Mouse (Mus musculus) gastrocnemius, postnatal 14 days (tissue): ENCODE measurements around the gene Myrfl. TPM values are rescaled to one million over a fixed set of nuclear protein-coding genes. Genes with fewer than 3 reads are reported as not detected.

Experiments
- DNase-seq: peaks from one replicate; pipeline ENCODE4 v3.0.0; 2021; ENCODE audit warnings: mixed read lengths
- intact Hi-C: fragments of 180-260 bp; cut with DNase I; formaldehyde crosslinking; loops from one replicate; pipeline ENCODE4 v1.15.1; 2025; ENCODE audit warnings: low total_unique reads
- long read RNA-seq, 2 experiments: library from polyadenylated mRNA; stranded (forward); transcript quantifications; one replicate each; pipeline ENCODE4 v2.0.0; 2021
- total RNA-seq, 2 experiments: library from RNA; stranded (reverse); gene quantifications; 2 replicates each; pipeline ENCODE4 v1.2.3; 2021

The Myrfl gene
- total RNA-seq, result under 1 TPM; 0.11 to 0.39 TPM
- long read RNA-seq, experiment 1, partial matches to known transcripts, result 1 of 1 reads
- long read RNA-seq, experiment 1, other reads (novel, unspliced or antisense), result 0 of 1 reads
- long read RNA-seq, experiment 2, result 0 reads

GRCm38 (mm10) chr10:116896336-116897177 is at the start of gene Myrfl:
Myrfl (minus strand) TSS chr10:116896919.
- intact Hi-C loops, result no loop called here

GRCm38 (mm10) chr10:116944940-116945339 is 48.2 kb upstream of the Myrfl start:
- DNase-seq, result no peak
- intact Hi-C loops, result no loop called here

More at GRCm38 (mm10) chr10:116896336-116897177, at the start of gene Myrfl:
- no peak for DNase-seq

DNA sequence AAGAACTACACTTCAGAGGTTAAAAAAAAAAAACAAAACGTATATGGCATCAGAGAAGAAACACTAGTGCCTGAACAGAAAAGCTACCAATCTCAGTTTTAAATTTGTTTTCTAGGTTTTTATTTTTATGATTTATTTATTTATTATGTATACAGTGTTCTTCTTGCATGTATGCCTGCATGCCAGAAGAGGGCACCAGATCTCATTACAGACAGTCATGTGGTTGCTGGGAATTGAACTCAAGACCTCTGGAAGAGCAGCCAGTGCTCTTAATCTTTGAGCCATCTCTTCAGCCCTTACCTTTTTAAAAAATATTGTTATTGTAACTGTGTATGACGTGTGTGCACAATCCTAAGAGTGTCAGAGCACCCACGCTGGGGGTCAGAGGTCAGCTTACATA is 47.4 kb upstream of the Myrfl start:
- DNase-seq, result no peak
- intact Hi-C loops, result no loop called here

DNA sequence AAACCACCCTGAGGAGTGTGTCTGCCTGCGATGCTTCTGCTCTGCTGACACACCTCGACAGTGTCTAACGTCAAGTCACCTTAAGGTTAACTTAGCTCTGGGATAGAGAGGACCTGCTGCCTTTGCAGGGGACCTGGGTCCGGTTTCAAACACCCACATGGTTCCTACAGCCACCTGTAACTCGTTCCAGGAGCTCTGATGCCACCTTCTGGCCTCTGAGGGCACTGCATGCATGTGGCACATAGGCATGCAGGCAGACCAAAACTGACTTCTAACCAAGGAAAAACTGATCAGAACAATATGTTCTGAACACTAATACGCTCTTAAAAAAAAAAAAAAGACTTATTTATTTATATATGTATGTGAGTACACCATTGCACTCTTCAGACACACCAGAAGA is 46.3 kb upstream of the Myrfl start:
- intact Hi-C loops, result no loop called here
- no peak for DNase-seq

- DNase-seq, result no peak
- intact Hi-C loops, result no loop called here
These were observed 38.3 kb upstream of the Myrfl start for GRCm38 (mm10) chr10:116935028-116935427.

- no peak for DNase-seq
- intact Hi-C loops, result no loop called here
These were observed 37.1 kb upstream of the Myrfl start for GRCm38 (mm10) chr10:116933794-116934193.

DNA sequence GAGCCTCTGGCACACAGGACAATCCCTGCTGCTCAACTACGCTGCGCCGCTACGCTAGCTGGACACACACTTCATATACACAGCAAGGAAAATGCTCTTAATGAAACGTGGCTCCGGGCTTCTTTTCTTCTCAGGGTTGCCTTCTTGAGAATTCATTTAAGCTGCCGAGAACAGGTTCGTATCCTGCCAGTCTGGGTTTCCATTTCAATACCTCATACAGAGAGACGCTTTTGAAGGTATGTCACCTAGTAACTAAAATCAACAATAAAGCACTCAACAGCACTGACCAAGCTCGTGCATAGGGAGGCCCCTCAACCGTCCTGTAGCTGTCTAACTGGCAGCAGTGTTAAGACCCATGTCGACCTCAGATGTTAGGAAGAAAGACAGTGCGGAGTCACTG is 35.7 kb upstream of the Myrfl start:
- intact Hi-C loops, result no loop called here
- no peak for DNase-seq

GRCm38 (mm10) chr10:116931497-116932179 is 34.9 kb upstream of the Myrfl start:
- DNase-seq, result no peak
- intact Hi-C loops, result no loop called here

DNA sequence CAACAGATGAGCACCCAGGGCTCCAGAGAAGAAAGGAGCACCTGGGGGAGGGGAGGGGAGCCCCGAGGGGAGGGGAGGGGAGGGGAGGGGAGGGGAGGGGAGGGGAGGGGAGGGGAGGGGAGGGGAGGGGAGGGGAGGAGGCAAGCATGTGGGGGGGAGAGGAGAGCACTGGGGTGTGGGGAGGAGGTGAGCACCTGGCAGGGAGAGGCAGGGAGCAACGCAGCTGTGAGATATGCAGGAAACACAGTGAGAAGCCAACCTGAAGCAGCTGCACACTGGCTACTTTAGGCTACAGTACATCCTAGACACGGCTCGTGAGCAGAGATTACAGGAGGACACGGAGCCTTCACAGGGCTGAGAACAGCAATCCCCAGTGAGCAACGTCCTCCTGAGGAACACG is 34.2 kb upstream of the Myrfl start:
- no peak for DNase-seq
- intact Hi-C loops, result no loop called here

DNA sequence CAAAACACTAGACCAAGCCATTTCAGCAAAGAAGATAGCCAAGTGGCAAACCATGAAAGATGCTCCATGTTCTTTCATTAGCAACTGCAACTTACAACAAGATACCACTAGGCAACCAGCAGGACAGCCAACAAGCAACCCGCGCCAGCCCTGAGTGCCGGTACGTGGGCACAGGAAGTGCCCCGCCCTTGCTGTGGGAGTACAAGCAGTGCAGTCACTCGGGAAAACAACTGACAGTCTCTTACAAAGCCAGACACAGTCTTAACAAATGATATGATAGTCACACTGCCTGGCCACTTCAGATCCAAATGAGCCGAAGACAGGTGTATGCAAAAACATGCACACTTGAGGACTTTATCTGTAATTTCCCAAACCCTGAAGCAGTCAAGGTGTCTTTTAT is 33.8 kb upstream of the Myrfl start:
- intact Hi-C loops, result no loop called here
- DNase-seq, result no peak

DNA sequence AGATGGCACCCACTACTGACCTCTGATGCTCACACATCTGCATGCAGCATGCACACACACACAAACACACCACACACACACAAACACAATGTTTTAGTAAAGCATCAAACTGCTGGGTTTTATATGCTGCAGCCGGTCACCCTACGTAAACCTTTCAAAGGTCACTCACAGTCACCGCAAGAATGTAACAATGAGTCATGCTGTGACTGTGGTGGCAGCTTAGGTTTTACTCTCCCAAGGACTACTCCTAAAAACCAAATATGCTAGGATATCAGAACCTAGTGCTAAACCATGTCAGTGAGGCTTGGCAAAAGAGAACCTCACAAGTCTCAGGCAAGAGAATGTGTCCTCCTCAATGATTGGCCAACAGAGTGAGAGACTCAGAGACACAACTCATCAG is 32.1 kb upstream of the Myrfl start:
- intact Hi-C loops, result no loop called here
- DNase-seq, result no peak

DNA sequence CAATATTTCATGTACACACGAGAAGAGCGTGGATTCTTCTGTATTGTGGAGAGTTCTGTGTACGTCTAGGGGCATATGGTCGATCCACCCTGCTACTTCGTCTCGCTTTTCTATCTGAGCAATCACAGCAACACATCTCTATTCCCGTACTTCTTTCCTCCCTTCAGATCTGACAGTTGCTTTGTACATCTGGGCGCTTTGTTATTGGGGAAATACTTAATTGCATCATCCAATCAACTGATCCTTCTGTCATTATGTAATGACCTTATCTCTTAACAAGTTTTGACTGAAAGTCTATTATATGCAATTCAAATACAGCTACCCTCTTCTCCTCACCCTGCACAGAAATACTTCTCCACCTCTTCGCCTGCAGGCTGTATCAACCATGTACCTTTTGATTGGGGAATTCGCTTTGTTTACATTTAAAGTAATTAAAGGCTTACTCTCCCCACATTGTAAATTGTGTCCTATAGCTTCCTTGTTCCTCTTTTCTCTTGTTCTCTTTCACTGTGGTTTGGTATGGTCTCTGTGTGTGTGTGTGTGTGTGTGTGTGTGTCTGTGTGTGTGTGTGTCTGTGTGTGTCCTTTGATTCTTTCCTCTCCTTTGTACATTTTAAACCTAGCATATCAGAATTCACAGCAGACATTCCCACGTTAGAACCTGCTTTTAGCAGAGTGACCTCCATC is 29.9 kb upstream of the Myrfl start:
- no peak for DNase-seq
- intact Hi-C loops, result no loop called here

GRCm38 (mm10) chr10:116923651-116924495 is 27.2 kb upstream of the Myrfl start:
- no peak for DNase-seq
- intact Hi-C loops, result no loop called here

DNA sequence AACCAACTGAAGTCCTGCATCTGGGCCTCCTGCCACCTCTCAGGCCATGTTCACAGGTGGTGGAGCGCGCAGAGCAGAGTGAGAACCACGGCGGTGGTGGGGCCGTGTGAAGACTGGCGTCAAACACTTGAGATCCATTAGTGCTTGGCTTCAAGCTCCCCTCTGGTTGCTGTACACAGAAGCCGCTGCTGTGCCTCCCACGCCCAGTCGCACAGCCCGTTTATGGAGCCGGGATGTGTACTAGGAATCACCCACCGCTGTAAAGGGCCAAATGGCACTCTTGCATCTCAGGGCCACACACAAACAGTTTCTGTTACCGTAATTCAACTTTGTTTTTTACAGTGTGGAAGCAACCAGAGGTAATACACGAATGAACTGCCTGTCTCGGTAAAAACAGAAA is 25.4 kb upstream of the Myrfl start:
- intact Hi-C loops, result no loop called here
- no peak for DNase-seq

- intact Hi-C loops, result no loop called here
- no peak for DNase-seq
These were observed 24.7 kb upstream of the Myrfl start for GRCm38 (mm10) chr10:116921416-116921815.

DNA sequence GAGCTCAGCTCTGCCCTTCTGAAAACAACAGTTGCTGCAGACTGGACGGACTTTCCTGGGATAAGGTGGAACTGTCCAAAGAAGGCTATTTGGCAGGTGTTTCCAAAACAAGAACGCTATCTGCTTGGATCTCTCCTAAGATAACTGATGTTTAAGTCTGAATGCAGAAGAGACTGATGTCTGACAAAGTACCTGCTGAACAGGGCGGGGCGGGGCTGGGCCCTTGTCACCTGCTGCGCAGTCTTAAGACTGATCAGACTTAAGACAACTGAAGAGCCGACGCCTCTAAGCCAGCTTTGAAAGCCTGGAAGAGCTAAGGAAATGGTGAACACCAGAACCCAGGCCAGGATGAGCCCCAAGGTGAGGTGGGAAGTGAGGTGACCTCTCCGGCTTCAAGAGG is 23.9 kb upstream of the Myrfl start:
- DNase-seq, result no peak
- intact Hi-C loops, result no loop called here

DNA sequence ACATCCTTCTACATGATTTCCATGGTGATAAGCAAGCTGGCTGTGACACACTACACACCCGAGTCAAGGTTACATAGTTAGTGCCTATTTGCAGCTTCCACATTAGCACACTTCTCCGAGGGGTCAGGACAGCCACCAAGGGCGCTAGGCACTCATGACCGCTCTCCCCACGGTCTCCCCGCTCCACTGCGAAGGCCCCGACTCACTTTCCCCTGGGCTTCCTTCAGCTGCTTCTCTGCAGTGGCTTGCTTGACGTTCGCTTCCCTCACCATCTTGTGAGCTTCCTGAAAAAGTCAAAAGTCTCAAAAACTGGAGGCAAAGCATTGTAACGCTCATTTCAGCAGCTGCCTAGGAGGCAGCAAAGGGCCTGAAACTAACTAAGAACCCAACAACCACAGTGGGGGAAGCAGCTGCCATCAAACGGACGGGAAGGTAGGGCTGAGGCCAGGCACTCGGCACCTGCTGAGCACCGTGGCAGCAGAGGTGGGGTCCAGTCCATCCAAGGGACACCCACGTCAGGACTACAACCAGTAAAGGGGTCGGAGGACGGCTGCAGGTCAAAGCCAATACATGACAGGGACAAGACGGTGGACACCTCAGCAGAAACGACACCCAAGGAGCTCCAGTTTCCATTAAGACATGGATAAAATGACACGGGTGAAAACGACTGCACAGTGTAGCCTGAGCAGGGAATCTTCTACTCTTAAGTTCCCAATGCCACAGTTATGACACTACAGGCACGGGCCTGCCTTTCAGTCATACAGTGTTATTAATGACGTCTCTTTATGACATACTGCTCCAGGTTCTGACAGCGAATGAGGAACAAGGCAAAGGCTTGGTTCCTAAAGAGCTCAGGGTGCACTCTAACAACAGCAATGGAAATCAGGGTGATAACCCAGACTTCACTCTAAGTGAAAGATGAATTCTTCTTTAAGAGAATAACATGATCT is 22.9 kb upstream of the Myrfl start:
- intact Hi-C loops, result no loop called here
- DNase-seq, result no peak

- no peak for DNase-seq
- intact Hi-C loops, result no loop called here
These were observed 19.9 kb upstream of the Myrfl start for GRCm38 (mm10) chr10:116916581-116916980.
